Mouse (Mus musculus): ENCODE data around the gene Poglut1. TPM values are rescaled to one million over a fixed set of nuclear protein-coding genes. Genes with fewer than 3 reads are reported as not detected.

Gene Poglut1
- polyA plus RNA-seq (2015; fragmentation: Nextera tagmentation; extraction: Ambion mirVana), result 11.9 and 14.5 TPM in 2 replicates

DNA sequence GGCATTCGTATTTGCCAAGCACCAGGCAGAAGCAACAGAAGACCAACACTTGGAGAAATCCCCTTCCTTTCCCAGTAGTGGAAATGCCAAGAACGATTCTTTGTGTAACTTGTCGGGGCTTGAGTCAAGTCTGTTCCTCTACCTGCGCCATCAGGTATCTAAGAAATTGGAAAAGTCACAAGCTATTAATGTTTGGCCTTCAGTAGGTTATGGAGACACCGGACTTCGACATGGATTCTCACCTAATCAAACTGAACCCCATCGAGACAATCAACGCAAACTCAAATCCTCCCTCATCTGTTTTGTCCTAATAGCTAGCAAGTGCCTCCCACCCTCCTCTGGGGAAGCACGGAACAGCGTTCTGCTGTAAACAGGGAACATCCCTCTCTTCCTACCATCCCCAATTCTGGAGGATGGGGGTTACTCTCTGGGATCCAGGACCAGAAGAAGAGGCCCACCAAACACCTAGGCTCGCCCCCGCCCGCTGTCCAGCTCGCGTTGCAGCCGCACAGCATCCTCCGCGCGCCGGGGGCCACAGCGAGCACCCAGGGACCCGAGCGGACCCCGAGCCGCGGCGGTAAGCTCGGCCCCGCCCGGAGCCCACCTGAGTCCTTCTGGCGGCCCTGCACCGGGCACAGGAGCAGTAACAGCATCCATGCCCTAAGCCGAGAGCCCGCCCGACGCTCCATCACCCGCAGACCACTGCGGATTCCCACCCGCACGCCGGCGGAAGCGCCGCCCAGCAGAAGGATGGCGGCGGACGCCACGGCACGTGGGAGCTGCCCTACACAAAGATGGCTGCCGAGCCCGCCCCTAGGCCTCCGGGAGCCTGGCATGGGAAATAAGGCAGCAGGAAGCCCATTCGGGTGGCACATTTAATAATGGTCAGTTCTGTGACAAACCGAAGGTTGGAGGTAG lies at the start of gene Poglut1:
TSS of gene Poglut1 (minus strand) at position 780 of the 918 bp plus-strand sequence.

GRCm38 (mm10) chr16:38558221-38558748 lies 8.2 kb upstream of the Poglut1 start, which contains the start of gene Tmem39a:
TSS of gene Tmem39a (plus strand) at chr16:38558698.

DNA sequence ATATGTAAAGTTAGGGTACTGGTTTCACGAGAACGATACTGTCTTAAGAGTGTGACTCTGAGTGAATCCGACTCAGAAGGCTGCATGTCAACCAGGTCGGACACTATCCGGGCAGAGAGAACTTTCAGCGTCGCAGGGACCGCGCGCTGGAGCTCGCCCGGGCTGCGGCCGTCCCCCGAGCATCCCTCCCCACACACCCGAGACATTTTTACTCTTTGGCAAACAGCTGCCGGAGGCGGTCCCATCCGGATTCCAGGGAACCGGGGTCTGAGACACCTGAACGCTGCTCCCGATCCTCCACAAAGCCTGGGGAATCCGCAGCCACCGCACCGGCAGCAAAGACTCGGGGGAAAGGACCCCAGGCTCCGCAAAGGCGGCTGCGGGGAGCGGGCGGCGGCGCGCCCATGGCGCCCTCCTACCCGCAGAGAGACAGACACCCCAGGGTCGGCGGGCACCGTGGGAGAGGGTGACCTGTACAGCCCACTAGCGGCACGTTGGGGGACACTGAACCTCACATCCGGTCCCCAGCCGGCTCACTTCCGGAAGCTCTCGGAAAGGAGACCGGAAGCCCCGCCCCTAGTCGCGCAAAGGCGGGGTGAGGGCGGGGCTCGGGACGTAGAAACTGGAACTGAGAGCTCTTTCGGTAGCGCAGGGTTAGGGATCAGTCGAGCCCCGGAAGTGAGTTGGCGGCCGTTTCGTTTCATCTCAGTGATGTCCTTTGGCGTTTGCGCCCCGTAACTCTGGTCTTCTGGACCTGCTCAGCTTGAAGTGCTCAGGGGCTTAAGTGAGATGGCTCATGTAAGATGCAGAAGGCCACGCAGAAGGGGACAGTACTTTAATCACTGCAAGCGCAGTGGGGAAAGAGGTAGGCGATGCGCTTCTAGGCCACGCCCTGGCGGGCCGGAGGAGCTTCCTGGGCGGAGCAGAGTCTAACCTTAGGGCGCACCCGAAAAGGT lies 27.7 kb downstream of the Poglut1 start, which contains the start of gene Timmdc1:
TSS of gene Timmdc1 (minus strand) at position 535 of the 956 bp plus-strand sequence.

Other genes starting within 250 kb of the Poglut1 start
- gene Maats1, start 208.1 kb downstream of the Poglut1 start, polyA plus RNA-seq (2015; fragmentation: Nextera tagmentation; extraction: Ambion mirVana), result 0.10 and 0.12 TPM in 2 replicates
- 363 and 407 TPM in 2 replicates for gene Cox17, start 203.3 kb downstream of the Poglut1 start, polyA plus RNA-seq (2015; fragmentation: Nextera tagmentation; extraction: Ambion mirVana)
- not detected in 2 replicates for gene Gm21987, start 203.2 kb downstream of the Poglut1 start, polyA plus RNA-seq (2015; fragmentation: Nextera tagmentation; extraction: Ambion mirVana)
- 24.5 and 29.1 TPM in 2 replicates for gene Popdc2, start 188.0 kb downstream of the Poglut1 start, polyA plus RNA-seq (2015; fragmentation: Nextera tagmentation; extraction: Ambion mirVana)
- gene Pla1a, start 117.1 kb downstream of the Poglut1 start, polyA plus RNA-seq (2015; fragmentation: Nextera tagmentation; extraction: Ambion mirVana), result 0.36 and 0.41 TPM in 2 replicates
- gene Adprh, start 97.6 kb downstream of the Poglut1 start, polyA plus RNA-seq (2015; fragmentation: Nextera tagmentation; extraction: Ambion mirVana), result 39.5 and 43.6 TPM in 2 replicates
- gene Cd80, start 94.7 kb downstream of the Poglut1 start, polyA plus RNA-seq (2015; fragmentation: Nextera tagmentation; extraction: Ambion mirVana), result 0.29 and 0.59 TPM in 2 replicates
- 15.9 and 16.2 TPM in 2 replicates for gene Timmdc1, start 27.6 kb downstream of the Poglut1 start, polyA plus RNA-seq (2015; fragmentation: Nextera tagmentation; extraction: Ambion mirVana)
- gene Tmem39a, start 8.4 kb upstream of the Poglut1 start, polyA plus RNA-seq (2015; fragmentation: Nextera tagmentation; extraction: Ambion mirVana), result 21.9 and 25.5 TPM in 2 replicates
- 4.3 and 6.4 TPM in 2 replicates for gene Arhgap31, start 163.0 kb upstream of the Poglut1 start, polyA plus RNA-seq (2015; fragmentation: Nextera tagmentation; extraction: Ambion mirVana)
- 5.6 and 6.5 TPM in 2 replicates for gene B4galt4, start 192.0 kb upstream of the Poglut1 start, polyA plus RNA-seq (2015; fragmentation: Nextera tagmentation; extraction: Ambion mirVana)